Mouse (Mus musculus) E14TG2a.4 (cell line): ENCODE results near the gene Pstpip1.

Experiments
- H3K27me3 ChIP-seq: 2 replicates; pipeline ENCODE4 v1.6.1; 2014; ENCODE audit warnings: low read length, control low read depth; ENCODE audit not compliant: insufficient read depth
- H3K36me3 ChIP-seq: 2 replicates; pipeline ENCODE4 v1.6.1; 2014; ENCODE audit warnings: low read length, control low read depth; ENCODE audit not compliant: insufficient read depth
- H3K4me1 ChIP-seq: replicated peaks from 2 replicates; pipeline ENCODE4 v1.6.1; 2014; ENCODE audit warnings: low read depth, low read length, control low read depth
- H3K4me3 ChIP-seq: replicated peaks from 2 replicates; pipeline ENCODE4 v1.5.1; 2014; ENCODE audit warnings: mild to moderate bottlenecking, low read length
- H3K9me3 ChIP-seq: 2 replicates; pipeline ENCODE4 v1.6.1; 2014; ENCODE audit warnings: low read length, control low read depth
- CTCF ChIP-seq: conservative IDR thresholded peaks from 2 replicates; pipeline ENCODE4 v1.5.1; 2014; ENCODE audit warnings: low read length
- NANOG ChIP-seq: IDR thresholded peaks from 2 replicates; pipeline ENCODE4 v1.6.1; 2014; ENCODE audit warnings: borderline replicate concordance, low read length, mixed read lengths
- POU5F1 ChIP-seq: IDR thresholded peaks from 2 replicates; pipeline ENCODE4 v1.6.1; 2014; ENCODE audit warnings: low read length, borderline replicate concordance

Pstpip1 gene

DNA sequence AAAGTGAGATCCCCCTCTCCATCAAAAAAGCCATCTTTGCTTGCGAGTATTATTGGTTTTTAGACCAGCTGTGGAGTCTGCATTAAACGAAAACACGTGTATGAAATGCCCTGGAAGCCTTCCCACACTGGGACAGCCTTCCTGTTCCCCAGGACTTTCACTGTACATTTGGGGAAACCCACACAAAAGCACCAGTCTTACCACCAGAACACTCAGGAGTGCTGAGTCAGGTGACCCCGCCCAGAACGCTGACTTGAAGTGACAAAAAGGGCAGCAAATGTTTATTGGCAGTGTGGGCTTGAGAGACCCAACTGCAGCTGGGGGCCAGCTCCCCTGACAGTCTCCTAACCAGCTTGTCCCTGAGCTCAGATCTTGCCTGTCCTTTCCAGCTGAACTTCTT, 76.4 kb downstream of the Pstpip1 start:
- TF ChIP-seq NANOG (no peak), POU5F1 (no peak), CTCF (no peak)
- Histone ChIP-seq H3K36me3 (no peaks in the 10 kb centered on the region), H3K4me1 (peaks cover 24% of the 10 kb centered on the region), H3K4me3 (no peak overlapping the region), H3K27me3 (peaks cover 15% of the 10 kb centered on the region), H3K9me3 (no peaks in the 10 kb centered on the region)

- TF ChIP-seq POU5F1 (no peak), NANOG (no peak)
- H3K4me3 ChIP-seq: no peak overlapping the region
- peaks cover 6% of the 10 kb centered on the region for H3K27me3 ChIP-seq
- no peaks in the 10 kb centered on the region for H3K36me3 ChIP-seq
- H3K4me1 ChIP-seq: peaks cover 20% of the 10 kb centered on the region
- no peaks in the 10 kb centered on the region for H3K9me3 ChIP-seq
Measured at GRCm38 (mm10) chr9:56167690-56168089, 77.9 kb downstream of the Pstpip1 start.

DNA sequence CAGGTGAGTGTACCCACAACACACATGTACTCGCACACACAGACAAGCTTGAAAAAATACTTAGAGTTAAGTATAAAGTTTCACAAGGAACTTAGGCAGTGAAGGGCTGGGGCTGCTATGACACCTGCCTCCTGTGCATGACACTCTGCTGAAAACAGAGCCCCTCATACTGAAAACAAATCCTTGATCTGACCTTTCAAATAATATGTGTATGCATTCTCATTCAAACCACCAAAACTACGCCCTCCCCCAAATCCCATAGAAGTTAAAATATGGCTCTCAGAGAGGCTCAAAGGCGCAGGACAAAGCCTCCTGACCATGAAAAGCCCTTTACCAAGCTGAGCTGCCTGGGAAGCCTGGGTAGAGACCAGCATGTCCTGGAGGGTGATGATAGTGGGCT, 85.6 kb downstream of the Pstpip1 start:
- Histone ChIP-seq H3K4me1 (peaks cover 6% of the 10 kb centered on the region; the same call in 1 of the 2 replicates), H3K27me3 (no peaks in the 10 kb centered on the region), H3K4me3 (no peak overlapping the region), H3K36me3 (no peaks in the 10 kb centered on the region), H3K9me3 (no peaks in the 10 kb centered on the region)
- TF ChIP-seq POU5F1: no peak

GRCm38 (mm10) chr9:56177354-56177753, 87.6 kb downstream of the Pstpip1 start:
- no peaks in the 10 kb centered on the region for H3K9me3 ChIP-seq
- TF ChIP-seq POU5F1: no peak
- no peak for TF ChIP-seq CTCF
- no peak for TF ChIP-seq NANOG
- H3K4me3 ChIP-seq: no peak overlapping the region
- peaks cover 9% of the 10 kb centered on the region; the same call in 1 of the 2 replicates for H3K4me1 ChIP-seq
- no peaks in the 10 kb centered on the region for H3K36me3 ChIP-seq
- no peaks in the 10 kb centered on the region for H3K27me3 ChIP-seq
